Mouse (Mus musculus) ovary, postnatal 14 days (tissue): ENCODE results near the gene Mcm3.

Experiments
- DNase-seq: peaks from one replicate; pipeline ENCODE4 v3.0.0; 2022; ENCODE audit warnings: low spot score

Gene Mcm3

DNA sequence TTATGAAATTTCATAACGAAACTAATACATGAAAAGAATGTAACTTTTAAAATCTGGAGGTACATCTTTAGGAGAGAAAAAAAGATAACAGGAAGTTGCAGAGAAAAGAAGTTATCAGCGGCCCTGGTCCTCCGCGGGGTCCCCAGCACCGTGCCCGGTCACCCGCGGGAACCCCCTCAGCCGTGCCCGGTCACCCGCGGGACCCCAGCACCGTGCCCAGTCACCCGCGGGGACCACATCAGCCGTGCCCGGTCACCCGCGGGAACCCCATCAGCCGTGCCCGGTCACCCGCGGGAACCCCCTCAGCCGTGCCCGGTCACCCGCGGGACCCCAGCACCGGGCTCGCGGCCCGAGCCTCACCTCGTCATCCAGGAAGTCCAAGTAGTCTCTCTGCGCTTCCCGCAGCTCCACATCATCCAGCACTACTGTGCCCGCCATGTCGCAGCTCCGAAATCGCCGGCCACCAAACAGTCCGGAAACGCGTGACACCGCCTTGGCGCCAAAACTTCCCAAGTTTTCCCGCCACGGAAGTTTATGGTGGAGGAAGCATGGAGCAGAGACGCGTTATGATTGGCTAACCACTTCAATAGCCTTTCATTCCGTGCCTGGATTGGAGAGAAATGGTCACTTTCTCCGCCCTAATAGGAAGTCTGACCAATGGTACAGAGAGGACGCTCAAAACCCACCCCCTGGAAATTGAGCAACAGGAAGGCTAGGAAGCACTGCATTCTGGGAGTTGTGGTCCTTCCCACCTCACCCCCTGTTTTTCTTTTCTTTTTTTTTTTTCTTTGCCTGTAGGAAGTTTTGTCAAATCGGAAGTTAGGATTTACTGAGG, at the start of gene Mcm3:
Mcm3 (minus strand) TSS at position 542 of the 835 bp plus-strand sequence.
- DNase-seq = peak; percentile 78

DNA sequence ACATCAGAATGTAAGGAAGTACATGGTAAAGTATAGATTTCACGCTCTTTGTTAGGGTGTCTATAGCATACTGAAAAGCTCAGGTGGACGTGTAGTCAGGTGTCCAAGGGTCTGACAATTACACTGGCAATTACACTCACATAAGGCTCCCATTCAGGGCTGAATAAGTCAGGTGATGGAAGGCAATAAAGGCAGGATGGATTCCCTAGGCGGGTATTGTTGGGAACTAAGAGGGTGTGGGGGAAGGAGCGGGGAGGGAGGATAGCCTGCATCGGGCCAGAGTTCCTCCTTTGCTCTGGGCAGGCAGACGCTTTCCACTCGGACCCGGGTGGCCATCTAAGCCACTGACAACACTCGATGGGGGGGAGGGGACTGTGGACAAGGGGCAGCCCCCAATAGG, 47.9 kb upstream of the Mcm3 start:
- no peak for DNase-seq

DNA sequence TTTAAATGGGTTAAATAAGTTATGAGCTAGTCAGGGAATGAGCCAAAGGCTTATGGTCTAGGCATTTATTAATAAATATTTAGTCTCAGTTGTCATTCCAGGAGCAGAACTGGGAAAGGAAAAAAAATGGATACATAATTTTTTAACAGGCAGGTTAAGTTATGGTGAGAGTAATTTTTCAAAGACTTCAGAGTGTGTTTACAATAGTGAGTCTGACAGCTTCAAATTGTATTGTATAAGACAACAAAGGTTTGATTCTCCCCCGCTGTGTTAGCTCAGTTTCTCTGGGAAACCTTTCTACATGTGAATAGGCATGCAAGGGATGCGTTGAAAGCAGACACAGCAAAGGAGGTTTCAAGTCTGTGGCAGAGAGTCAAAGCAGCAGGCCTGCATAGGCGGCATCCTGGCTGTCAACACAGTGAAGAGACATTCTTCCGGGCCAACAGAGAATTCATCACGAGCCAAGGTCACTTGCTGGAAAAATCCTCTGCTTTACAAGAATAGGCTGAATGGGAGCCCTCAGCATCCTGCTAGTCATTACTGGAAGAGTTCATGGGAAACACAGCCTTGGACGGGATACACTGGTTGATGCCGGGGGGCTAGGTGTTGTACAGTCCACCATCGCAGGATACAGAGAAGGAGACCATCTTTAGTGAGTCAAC, 47.3 kb upstream of the Mcm3 start:
- no peak for DNase-seq

DNA sequence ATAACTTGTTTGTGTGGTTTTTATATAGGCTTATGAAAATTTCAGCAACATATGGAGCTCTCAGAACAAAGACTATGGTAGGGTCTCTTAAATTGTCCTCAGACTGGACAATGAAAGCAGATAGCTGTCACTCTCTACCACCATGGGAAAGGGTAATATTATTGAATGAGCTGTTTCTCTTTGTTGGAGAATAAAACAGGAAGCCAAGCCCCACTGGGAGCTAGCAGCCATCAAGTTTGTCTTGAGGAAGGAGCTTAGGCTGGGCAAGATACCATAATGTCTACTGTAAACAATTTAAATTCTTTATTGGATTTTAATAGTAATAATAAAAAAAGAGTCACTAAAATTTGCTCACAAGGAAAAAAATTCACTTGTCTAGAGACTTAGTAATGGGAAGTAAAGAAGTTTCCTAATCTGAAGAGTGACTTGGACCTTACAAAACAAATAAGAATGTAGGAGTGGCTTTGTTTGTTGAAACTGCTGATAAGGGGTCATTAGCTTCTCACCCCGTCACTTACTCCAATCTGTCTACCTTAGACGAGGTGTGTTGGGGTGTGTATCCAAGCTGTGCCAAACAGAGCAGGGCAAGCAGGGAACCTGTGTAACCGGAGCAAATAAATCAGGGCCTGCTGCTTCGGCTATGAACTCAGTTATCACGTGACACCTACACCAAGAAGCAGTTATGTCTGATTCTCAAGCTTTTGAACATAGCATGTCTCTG, 43.5 kb upstream of the Mcm3 start:
- DNase-seq = no peak

DNA sequence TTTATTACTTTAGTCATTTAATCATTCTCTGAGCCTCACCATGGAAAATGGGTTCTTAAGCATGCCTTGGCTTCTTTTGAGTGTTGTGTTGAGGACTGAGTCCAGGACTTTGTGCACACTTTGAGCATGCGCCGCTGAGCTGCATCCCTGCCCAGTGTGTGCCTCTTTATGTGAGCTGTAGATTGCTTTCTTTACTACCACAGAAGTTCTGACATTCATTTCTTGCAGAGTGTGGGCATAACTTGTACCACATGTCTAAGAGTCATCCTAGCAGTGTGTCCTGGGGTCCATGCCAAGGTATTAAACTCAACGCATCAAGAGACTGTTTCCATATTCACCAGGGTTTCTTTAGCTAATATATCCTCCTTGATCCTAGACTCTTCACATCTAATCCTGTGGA, 41.8 kb upstream of the Mcm3 start:
- no peak for DNase-seq

DNA sequence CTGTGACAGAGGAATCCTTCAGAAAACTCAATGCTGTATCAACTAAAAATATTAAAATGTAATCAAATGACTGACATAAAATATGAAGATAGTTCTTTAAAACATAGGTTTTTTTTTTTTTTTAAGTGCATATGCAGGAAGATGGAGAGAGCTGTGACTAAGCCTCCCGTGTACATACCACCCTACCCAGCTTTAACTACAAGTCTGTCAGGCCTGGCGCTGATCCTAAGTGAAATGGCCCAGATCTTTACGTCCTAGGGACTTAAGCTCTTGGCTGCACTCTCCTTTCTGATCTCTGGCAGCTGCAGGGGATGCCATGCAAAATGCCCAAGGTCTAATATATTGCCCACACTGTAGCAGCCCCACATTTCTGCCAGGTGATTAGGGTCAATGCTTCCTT, 40.7 kb upstream of the Mcm3 start:
- no peak for DNase-seq

DNA sequence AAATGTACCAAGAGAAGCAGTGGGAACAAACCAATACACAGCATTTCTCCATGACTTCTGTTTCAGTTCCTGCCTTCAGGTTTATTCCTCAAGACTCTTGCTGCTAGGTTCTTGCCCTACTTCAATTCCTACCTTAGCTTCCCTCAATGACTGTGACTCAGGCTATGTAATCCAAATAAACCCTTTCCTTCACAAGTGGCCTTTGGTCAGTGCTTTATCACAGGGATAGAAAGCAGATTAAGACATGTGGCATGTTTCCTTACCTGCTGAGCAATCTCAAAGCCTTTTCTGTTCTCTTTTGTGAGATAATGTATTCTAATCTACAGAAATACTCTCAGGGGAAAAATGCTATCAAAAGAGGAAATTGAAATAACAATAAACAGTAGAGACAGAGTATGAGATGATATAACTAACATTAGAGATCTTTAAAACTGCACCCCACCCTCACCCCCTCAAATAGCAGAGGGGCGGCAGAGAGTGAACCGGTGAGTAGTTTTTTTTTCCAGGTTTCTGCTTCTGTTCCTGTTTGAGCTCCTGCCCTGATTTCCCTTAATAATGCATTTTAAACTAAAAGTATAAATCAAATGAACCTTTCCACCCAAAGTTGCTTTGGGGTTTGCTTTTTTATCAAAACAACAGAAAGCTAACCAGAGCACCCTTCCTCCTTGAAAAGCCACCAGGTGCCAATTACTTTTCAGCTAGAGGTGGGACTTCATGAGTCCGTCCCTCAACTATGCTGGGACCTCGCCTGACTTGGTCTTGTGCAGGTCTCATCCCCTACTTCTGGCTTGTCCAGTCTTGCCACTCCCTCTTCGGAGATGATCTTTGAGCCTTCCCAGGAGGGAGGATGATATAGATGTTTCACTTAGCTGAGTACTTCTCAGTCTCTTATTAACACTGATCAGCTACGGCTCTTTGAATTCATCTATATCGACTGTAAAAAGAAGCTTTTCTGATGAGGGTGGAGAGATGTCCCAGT, 37.1 kb upstream of the Mcm3 start:
- no peak for DNase-seq

DNA sequence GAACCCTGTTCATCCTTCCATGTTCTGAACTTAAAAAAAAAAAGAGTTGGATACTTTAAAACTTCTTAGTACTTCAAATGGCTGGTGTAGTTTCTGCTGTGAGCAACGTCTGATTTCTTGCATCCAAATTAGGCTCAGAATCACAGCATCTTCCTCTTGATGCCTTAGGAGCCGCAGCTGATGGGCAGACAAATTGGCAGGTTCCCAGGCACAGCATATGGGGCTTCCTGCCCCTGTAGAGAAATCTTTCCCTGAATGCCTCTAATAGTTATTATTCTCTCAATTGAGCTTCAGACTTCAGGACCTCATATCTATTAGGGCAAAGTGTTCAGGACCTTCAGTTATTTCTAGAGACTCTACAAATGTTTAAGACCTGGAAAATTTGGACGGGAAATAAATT, 19.8 kb upstream of the Mcm3 start:
- no peak for DNase-seq

DNA sequence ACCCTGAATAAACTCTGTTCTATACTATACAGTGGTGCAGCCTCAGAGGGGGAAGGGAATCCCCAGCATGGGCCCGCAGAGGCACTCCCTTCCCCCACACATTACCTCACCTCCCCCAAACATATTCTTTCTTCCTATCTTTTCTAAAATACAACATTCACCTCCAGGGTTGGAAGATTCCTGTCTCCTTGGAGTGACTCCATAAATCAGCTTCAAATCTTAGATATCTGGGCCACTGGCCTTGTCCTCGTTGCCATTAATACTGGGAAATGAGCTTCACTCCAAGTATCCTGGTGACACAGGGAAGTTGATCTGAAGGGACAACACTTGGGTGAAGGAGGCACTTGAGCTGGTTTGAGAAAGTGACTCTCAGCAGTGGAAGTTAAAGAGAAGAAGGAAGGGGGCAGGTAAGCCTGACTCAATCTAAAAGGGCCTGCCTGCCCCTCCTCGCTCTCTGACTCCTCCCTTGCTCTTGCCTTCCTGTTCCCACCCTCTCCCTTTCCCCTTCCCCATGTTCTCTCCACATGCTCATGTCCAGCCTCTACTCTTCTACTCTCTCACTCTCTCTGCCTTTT, 16.5 kb upstream of the Mcm3 start:
- no peak for DNase-seq

DNA sequence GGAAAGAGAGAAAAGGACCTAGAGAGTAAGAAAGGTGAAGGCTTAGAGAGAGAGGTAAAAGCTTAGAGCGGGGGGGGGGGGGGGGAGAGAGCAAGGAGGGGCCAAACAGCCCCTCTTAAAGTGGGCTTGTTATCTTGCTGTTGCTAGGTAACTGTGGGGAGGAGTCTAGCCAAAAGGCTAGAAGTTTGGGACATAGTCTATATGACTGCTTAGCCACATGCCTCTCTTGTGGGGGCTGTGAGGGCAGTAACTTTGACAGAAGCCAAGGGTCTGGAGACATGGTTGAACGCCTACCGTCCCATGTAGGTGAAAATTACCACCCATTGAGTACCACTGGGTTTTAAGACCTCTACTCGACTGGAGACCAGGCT, 13.0 kb upstream of the Mcm3 start:
- no peak for DNase-seq

DNA sequence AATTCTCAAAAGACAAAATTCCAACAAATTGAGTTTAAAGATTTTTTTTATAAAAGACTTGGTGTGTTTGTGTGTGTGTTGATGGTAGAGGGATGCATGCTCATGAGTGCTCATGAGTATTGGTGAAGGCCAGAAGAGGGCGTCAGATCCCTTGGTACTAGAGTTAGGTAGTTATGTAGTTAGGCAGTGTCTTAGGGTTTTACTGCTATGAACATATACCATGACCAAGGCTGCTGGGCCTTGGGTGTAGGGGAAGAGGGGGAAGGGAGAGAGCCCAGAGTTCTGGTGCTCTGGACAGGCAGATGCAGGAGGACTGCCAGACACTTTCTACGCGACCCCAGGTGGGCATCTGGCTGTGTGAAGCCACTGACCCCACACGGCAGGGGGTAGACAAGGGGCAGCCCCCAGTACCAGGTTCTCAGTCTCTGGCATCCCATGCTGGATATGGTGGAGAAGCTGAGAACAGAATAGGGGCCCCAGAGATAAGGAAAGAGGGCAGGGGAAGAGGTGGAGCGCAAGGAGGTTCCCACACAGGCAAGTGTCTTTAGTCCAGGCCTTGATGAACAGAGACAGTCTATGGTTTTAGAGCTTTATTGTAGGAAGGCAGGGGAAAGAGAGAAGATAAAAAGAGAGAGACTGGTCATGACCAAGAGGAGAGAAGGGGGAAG, 12.5 kb upstream of the Mcm3 start:
- DNase-seq = no peak

DNA sequence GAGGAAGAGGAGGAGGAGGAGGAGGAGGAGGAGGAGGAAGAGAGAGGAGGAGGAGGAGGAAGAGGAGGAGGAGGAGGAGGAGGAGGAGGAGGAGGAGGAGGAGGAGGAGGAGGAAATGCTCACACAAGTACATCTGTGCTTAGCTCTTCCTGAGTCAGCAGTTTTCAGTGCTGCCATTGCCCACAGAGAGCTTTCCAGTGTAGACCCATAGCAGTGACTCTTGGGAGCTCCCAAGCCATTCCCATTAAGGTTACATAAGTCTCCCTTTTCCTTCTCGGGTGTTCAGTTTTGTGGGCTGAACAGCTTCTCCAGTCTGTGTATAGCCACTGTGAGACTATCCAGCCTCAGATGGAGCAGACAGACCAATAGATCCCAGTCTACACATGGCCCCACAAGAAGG, 10.4 kb upstream of the Mcm3 start:
- no peak for DNase-seq

DNA sequence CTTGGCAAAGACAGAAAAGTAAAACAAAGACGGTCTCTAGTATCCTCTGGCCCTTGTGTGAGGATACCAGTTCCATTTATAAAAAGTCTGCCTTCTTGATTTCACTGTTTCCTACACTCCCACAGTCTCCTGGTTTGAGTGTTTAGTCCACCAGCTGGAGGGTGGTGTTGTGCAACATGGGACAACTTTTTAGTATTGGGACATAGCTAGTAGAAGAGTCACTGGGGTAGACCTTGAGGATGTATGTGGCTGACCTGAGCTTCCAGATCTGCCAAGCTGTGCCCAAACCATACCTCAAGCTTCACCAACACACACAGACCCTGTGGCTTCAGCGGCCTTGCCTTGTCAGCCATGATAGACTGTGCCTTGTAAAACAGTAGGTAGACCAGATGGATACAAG, 7.9 kb upstream of the Mcm3 start:
- DNase-seq = no peak

DNA sequence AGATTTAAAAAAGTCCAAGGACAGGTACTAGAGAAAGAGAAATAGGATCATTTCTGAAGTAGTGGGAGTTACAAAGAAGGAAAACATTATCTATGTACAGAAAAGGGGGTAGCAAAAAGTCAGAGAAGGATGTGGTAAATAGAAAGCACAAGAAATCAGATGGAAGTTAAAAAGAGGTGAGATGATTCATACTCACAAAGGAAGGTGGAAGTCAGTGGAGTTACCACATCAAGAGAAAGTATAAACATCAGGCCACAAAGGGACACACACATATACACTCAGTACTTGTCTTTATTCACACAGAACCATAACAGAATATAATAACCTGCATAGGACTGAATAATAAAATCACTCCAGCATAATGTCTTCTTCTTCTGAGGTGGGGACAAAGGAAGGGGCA, 4.9 kb upstream of the Mcm3 start:
- no peak for DNase-seq

DNA sequence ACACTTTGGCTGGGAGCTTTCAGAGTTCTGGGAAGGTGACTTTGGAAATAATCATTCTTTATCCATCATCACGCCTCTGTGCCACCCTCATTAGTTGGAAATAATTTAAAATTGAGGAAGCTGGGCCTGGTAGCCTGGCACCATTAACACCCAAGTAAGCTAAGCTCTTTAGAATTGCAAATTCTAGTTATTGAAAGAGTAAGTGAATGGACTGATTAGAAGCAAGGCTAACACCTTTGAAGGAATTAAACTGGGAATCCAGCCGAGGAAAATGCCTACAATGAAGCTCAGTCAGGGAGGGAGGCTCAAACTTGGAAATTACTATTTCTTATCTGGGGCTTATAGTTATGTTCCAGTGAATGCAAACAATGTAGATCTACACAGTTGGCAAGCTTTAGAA, 3.8 kb upstream of the Mcm3 start:
- DNase-seq = no peak

DNA sequence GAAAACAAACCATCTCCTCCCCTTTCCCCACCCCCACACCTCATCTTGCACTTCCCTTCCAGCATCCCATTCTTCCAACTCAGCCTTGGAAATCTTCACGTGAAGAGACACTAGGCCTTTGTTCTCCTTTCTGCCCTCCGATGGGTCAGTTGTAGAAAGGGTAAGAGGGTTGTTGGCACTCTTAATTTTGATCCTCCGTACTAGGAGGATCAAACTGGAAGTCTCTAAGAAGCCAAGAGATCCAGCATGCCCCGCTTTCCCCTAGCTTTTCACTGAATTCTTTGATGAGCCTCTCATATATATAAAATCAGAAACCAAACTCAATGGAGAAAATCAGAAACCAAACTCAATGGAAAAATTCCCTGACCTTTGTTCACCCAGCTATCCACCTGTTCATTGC, 3.4 kb upstream of the Mcm3 start:
- no peak for DNase-seq

DNA sequence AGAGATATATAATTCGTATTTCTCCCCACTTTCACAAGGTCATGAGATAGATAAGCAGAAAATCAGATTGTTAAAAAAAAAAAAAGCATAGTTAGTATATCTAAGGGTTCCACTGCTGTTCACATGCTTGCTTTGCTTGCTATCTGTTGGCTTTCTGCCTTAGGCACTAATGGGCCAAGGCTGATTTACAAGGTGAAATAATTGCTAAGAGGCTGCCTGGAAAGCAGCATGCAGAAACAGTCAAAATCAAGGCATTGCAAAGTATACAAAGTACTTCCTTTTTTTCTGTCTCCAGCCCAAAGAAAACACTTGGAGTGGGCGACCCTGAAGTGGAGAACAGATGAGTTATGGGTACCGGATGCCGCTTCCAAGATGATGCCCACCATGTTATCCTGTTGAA, 847 bp upstream of the Mcm3 start:
- no peak for DNase-seq

DNA sequence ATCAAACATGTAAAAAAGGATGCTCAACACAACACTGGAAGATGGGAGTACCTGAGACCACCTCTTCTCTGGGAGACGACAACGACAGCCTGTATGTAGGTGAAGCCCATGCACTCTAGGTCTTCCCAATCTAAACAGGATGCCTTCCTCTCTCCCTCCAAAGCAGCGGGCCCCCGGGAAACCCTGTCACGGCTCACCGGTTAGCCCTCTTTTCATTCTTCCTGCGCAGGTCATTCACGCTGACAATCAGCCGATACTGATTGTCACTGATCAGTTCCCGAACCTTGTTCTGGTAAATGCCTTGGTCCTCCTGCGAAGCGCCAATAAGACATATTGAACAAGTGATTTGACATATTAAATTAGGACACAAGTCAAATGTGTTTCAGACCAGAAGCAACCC, 2.5 kb downstream of the Mcm3 start:
- no peak for DNase-seq

DNA sequence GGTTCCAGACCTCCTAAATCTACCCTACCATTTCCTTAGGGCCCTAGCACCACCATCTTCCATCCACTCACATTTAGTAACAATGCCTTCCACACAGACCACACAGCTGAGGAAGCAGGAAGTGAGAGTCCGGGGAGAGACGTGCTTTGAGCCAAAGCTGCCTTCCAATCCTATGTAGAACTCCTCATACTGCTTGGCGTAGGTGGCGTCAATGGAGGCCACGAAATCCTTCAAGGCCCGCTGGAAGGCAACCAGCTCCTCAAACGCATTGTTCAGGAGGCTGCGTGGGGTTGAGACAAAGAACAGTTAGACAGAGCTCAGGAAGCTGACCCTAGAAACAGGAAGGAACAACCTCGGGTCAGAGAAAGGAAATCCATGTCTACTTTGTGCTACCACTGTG, 2.9 kb downstream of the Mcm3 start:
- no peak for DNase-seq

DNA sequence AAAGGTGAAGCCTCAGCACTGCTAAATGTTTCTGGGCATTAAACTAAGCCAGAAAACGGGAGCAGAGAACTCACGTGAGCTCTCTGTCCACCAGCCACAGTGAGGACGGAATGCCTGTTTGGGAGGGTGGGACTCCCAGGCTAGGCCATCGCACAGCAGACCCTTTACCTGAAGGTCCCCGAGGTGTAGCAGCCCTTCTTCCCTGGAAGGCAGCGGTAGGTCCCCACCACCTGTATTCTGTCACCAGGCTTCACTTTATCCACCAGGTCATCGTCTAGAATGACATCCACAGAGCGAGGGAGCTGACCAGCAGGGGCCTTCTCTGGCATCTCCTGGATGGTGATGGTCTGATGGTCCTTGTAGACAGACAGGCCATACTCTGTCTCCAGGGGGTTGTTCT, 5.6 kb downstream of the Mcm3 start:
- DNase-seq = no peak

DNA sequence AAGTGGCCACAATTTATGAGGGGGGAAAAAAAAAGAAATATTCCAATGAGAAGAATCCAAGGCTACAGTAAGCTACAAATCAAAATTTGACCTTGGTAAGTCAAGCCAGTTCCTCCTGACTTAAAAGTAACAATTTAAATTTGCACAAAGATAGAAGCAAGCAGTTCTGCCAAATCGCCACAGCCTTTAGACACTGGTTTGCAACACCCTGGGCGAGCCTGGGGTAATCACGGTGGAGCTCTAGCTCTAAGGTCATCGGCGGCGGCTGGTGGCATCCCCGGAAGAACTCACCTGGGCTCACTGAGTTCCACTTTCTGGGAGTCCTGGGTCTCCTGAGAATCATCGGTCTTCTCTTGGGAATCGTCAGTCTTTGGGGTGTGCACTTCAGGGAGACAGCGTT, 15.6 kb downstream of the Mcm3 start:
- DNase-seq = no peak
